Mouse (Mus musculus) frontal cortex, postnatal 25 days (tissue): ENCODE measurements at regions not wholly inside any gene's neighbourhood (a gene's known extent, or its start where the extent isn't known, plus 50 kb on each side); places are given as distances from the start of the nearest gene placed in this dataset.
"Not testable (repeated sequence)": the region's sequence is repeated elsewhere in the genome, so short reads cannot be mapped to it uniquely, and the experiment has no call there.

Experiments
- DNase-seq, 2 experiments: peaks; one replicate each; pipeline ENCODE4 v3.0.0; 2022; ENCODE audit warnings: low spot score in 2 of 2

GRCm38 (mm10) chr17:62287666-62288065 is 593.5 kb downstream of the Efna5 start:
- DNase-seq = no peak

GRCm38 (mm10) chr17:62287127-62287526 is 594.0 kb downstream of the Efna5 start:
- DNase-seq = no peak

DNA sequence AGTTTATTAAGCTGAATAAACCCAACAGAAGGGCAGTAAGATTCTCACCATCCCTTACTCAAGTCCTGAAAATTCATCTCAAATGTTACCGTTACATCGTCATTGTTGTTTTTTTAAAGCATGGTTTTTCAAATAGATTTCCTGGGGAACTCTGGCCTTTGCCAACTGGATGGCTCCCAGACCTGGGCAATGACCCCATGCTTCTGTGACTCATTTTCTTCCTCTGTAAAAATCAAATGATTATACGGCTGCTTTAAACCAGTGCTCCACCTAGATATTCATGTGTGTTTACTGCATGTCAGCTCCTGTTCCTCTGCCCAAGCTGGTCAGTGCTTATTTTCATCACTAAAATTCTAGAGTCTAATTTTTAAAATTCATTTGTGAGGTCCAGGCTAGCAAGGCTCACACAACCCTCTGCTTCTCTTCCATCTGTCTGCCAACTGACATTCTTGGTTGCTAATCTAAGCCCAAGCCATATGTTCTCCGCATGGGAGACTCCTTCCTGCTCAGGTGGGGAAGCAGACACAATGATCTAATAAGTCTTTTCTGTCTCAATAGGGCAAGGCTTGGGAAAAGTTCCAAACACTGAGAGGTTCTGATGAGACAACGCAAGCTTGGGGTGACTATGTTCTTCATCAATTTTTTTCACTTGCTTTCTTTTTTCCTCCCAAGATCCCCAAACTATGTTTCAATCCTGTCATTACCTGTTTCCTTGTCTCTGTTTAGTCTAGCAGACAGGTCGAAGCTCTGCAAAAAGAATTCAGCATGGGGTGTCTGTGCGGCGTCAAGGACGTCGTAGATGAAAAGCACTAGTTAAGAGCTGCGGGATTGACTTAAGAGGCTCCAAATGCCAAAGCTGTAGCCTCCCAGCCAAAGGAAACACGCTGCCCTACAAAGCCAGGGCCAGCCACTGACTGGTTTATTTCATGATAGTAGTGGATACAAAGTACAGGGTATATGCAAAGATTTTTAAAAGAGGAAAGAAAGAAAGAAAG is 594.7 kb downstream of the Efna5 start:
- DNase-seq = no peak

DNA sequence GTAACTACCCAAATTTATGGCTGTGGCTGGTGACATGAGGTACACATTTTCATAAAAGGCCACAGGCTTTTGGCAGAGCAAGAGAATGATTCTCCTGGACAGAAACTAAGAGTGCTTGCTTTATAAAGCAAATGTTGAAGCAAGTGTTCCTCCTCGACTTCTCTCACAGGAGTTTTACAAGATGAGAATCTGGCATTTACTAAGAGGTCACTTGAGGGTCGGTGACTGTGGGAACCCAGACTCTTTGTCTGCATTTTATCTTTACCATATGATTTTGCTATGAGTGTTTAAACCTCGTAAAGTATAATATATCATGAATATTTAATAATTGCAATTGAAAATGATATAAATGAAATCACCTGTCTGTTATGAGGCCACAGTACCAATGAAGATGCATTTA is 600.9 kb downstream of the Efna5 start:
- no peak for DNase-seq

DNA sequence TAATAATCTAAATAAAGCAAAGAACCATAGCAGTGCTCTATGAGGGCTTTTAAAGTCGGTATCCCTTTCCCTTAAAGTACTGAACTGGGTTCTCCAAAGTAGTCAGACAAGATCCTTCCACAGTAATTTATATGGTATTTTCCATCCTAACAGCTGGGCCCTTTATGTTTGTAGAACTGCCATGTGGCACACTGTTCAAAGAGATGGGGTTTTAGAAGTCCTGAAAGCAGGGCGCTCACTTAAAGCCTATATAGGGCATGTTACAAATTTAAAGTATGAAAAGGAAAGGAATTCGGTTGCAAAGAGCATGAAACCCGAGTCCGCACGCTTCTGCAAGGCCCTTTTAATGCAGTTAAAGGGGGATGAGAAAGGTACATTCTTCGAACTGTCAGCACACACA is 609.7 kb downstream of the Efna5 start:
- no peak for DNase-seq

- DNase-seq = no peak
These were observed 611.8 kb downstream of the Efna5 start for GRCm38 (mm10) chr17:62269279-62269678.

GRCm38 (mm10) chr17:62253448-62253847 is 627.7 kb downstream of the Efna5 start:
- DNase-seq = no peak

- no peak for DNase-seq
These were observed 633.1 kb downstream of the Efna5 start for GRCm38 (mm10) chr17:62248011-62248410.

- no peak for DNase-seq
These were observed 634.5 kb downstream of the Efna5 start for GRCm38 (mm10) chr17:62246650-62247049.

- no peak for DNase-seq
These were observed 650.2 kb downstream of the Efna5 start for GRCm38 (mm10) chr17:62230939-62231338.

DNA sequence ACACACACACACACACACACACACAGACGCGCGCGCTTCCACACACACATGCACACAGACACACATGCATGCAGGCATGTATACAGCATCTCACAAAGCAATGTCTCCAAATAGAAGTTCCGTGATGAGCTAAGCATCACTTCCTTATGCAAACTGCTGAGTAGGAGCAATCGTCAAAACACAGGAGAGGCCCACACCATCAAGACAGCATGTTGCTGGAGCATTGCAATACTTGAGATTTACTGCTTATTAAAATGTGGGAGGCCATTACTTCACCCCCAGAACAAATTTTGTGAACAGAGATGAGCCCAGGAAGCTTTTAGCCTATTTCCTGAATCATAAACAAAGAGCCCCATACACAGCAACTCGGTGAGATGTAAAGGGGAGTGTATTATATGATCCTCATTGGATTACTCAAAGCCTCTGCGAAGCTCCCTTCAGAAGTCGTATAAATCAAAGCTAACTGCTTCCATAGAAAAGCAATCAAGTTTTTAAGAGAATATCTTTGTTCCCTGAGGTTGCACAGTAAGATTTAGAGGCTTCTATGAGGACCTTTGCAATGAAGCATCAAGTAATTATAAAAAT is 670.6 kb downstream of the Efna5 start:
- no peak for DNase-seq

GRCm38 (mm10) chr17:62202658-62203057 is 678.5 kb downstream of the Efna5 start:
- DNase-seq = no peak

- DNase-seq = no peak
These were observed 680.6 kb downstream of the Efna5 start for GRCm38 (mm10) chr17:62200491-62200890.

- no peak for DNase-seq
These were observed 681.6 kb downstream of the Efna5 start for GRCm38 (mm10) chr17:62199559-62199958.

- DNase-seq = no peak
These were observed 702.4 kb downstream of the Efna5 start for GRCm38 (mm10) chr17:62178612-62179210.

DNA sequence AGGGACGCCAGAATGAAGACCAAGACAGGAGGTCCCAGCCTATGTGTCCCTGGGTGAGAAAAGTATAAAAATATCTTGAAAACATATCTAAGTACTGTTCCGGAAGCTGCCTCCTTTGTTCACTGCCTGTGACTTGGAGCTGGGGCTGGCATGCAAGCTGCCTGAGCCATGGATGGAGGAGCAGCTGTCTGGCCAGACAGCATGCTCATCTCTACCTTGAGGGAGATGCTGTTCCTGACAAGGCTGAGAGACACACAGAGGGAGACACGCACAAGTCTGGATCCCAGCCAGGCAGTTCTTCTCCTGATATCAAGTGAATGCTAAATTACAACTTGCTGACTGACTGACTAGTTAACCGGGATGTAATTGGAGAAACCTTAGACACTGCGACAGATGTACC is 704.8 kb downstream of the Efna5 start:
- DNase-seq = no peak

DNA sequence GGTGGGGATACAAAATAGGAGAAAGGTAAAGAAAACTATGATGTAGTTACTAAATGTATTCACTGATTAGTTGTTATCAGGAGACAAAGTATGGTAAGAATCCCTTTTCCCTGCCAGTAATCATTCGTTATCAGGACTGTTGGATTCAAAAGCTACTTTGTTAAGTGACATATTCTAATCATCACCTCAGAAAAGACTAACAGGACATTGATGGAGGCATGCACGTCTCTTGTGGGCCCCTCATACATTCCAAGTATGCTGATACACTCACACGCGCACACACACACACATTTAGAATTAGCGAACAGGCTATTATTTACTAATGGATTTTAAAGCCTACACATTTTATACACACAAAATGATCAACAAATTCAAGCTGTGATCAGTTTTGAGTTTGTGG is 708.8 kb downstream of the Efna5 start:
- DNase-seq = no peak

DNA sequence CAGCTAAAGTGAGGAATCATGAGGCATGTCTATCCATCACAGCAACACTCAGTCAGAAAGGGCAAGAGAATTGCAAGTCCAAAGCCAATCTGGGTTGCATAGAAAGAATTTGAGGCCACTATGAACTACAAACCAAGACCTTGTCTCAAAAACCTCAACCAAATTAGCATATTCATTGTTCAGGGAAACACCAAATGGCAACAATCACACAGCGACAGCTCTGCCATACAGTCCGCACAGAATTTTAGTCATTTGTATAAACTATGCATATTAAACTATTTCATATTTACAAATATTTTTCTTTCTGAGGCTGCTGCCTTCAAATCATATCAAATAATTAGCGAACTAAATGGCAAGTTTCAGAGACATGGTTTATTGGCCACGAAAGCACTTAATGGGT is 709.6 kb downstream of the Efna5 start:
- no peak for DNase-seq

DNA sequence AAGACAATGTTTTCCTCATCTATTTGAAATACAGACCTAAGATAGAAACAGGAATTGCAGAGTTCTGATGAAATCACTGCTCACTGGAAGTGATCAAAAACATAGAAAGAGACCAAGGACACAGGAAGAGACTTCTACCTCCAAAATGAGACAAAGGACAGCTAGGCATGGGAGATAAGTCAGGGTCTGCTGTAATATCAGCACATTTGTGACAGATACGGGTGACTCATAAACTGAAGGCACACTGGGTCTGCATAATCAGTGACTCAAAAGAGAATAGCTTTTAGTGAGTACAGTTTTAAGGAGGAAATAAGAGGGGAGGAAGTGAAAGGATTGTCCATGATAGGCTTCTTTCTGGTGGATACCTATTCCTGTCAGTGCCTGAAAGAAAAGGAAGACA is 719.7 kb downstream of the Efna5 start:
- DNase-seq = no peak

GRCm38 (mm10) chr17:62160301-62160700 is 720.8 kb downstream of the Efna5 start:
- no peak for DNase-seq

GRCm38 (mm10) chr17:62135050-62135449 is 746.1 kb downstream of the Efna5 start:
- no peak for DNase-seq

DNA sequence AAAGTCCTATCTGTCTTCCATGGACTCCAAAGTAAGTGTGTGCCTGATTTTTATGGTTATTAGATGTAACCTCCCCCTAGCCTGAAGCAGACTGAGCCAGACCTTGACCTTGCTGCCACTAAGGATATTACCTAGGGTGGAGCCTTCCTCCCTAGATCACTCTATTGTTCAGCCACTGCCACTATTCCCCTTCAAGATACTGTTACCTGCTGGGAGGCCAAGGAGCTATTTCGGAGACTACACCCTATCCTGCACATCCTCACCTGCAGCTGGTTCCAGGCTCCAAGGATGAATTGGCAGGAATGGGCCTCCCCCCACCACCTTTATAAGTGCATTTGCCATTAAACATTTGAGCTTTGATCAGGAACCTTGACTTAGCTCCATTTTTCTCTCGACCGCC is 769.4 kb downstream of the Efna5 start:
- not testable (repeated sequence) for DNase-seq

DNA sequence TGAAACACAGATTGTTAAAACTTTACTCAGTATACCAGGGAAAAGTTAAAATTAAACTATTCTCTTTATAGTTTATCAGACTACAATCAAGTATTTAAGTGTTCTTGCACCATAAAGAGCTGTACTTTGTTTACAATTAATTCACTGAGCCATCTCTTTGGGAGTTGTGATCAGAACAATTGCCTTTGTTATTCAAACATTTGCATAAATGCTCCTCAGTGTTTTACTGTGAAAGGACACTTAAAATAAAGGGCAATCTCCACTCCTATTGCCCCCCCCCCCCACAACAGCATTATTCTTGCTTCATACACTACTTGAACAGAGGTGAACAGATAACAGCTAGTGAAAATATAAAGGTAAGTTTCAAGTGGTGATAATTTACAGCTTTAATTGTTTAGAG is 772.1 kb downstream of the Efna5 start:
- no peak for DNase-seq
